Mouse (Mus musculus): ENCODE measurements around the gene Nova2. TPM values are rescaled to one million over a fixed set of nuclear protein-coding genes. Genes with fewer than 3 reads are reported as not detected.
A peak's percentile ranks its signal among the peaks of the same experiment; 100 is the strongest.

Nova2 gene
- polyA plus RNA-seq, 1 experiment: 0.06 TPM

DNA sequence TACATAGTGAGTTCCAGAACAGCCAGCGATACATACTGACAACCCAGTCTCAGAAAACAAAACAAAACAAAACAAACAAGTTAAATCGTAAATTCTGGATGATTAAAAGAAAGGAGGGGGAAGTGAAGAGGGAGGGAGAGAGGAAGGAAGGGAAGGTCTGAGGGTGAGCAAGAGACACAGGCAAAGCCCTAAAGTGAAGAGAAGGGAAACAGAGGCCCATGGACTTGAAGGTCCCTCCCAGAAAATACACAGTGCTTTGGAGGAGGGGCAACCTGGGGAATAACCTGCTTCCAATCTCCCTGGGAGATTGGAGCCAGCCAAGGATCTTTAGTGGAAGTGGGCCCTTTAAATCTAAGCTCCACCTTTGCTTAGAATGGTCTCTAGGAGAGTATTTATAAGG lies 61.4 kb downstream of the Nova2 start, which contains the start of gene Nanos2:
Gene Nanos2 (plus strand): TSS at position 301 of the 400 bp plus-strand sequence.
- Histone ChIP-seq H3K36me3 (ENCODE audit: control insufficient read depth, insufficient read depth) (no peaks in the 10 kb centered on the region), H3K79me2 (ENCODE audit: control insufficient read depth, insufficient read depth) (no peaks in the 10 kb centered on the region), H3K27me3 (ENCODE audit: control insufficient read depth, insufficient read depth, insufficient read length) (peaks cover 26% of the 10 kb centered on the region), H3ac (ENCODE audit: control insufficient read depth, insufficient read length) (no peak within 1 kb of the TSS), H3K4me2 (ENCODE audit: low read depth) (no peak within 1 kb of the TSS), H3K4me3 (no peak within 1 kb of the TSS)
- TF ChIP-seq POLR2A (IDR thresholded peaks at IDR 0.05; ENCODE audit: insufficient read length, low read depth) (no peak), TCF12 (IDR thresholded peaks at IDR 0.05; ENCODE audit: insufficient read depth, poor library complexity, severe bottlenecking) (no peak), POLR2AphosphoS2 (IDR thresholded peaks at IDR 0.05; ENCODE audit: insufficient read length, low read depth) (no peak), MYOG (IDR thresholded peaks at IDR 0.05; ENCODE audit: control insufficient read depth in 1 of 3, insufficient read depth in 1 of 3, insufficient read length in 2 of 3, low read depth in 2 of 3) (no peak), SRF (IDR thresholded peaks at IDR 0.05; ENCODE audit: control insufficient read depth, insufficient read length, low read depth) (no peak), TCF3 (IDR thresholded peaks at IDR 0.05; ENCODE audit: insufficient read length, low read depth) (no peak), REST (IDR thresholded peaks at IDR 0.05; ENCODE audit: insufficient read depth, insufficient read length) (no peak), USF1 (IDR thresholded peaks at IDR 0.05; ENCODE audit: low read depth) (no peak), CEBPB (IDR thresholded peaks at IDR 0.05; ENCODE audit: insufficient read depth, poor library complexity, severe bottlenecking) (no peak), MYOD1 (IDR thresholded peaks at IDR 0.05; ENCODE audit: control insufficient read depth in 1 of 3, insufficient read length in 2 of 3, low read depth in 2 of 3) (no peak), MAX (IDR thresholded peaks at IDR 0.05; ENCODE audit: low read depth) (no peak), E2F4 (IDR thresholded peaks at IDR 0.05; ENCODE audit: insufficient read depth) (no peak)

DNA sequence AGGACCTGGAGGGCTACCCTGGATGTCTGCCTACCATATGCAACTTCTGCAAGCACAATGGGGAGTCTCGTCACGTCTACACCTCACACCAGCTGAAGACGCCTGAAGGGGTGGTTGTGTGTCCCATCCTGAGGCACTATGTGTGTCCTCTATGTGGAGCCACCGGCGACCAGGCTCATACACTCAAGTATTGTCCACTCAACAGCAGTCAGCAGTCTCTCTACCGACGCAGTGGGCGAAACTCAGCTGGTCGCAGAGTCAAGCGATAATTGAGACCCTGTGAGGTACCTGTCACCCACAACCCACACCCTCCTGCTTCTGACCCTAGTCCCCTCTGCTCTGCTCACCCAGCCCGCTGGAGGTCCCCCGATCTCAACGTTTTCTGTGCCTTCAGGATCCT lies 62.1 kb downstream of the Nova2 start:
- H3ac ChIP-seq (ENCODE audit: control insufficient read depth, insufficient read length): no peak overlapping the region
- H3K79me2 ChIP-seq (ENCODE audit: control insufficient read depth, insufficient read depth): no peaks in the 10 kb centered on the region
- TF ChIP-seq CEBPB (IDR thresholded peaks at IDR 0.05; ENCODE audit: insufficient read depth, poor library complexity, severe bottlenecking) (no peak), MYOD1 (IDR thresholded peaks at IDR 0.05; ENCODE audit: control insufficient read depth in 1 of 3, insufficient read length in 2 of 3, low read depth in 2 of 3) (no peak), MYOG (IDR thresholded peaks at IDR 0.05; ENCODE audit: control insufficient read depth in 1 of 3, insufficient read depth in 1 of 3, insufficient read length in 2 of 3, low read depth in 2 of 3) (no peak), TCF12 (IDR thresholded peaks at IDR 0.05; ENCODE audit: insufficient read depth, poor library complexity, severe bottlenecking) (no peak), POLR2AphosphoS2 (IDR thresholded peaks at IDR 0.05; ENCODE audit: insufficient read length, low read depth) (no peak), MAX (IDR thresholded peaks at IDR 0.05; ENCODE audit: low read depth) (no peak), E2F4 (IDR thresholded peaks at IDR 0.05; ENCODE audit: insufficient read depth) (no peak), REST (IDR thresholded peaks at IDR 0.05; ENCODE audit: insufficient read depth, insufficient read length) (no peak), TCF3 (IDR thresholded peaks at IDR 0.05; ENCODE audit: insufficient read length, low read depth) (no peak), POLR2A (IDR thresholded peaks at IDR 0.05; ENCODE audit: insufficient read length, low read depth) (no peak), SRF (IDR thresholded peaks at IDR 0.05; ENCODE audit: control insufficient read depth, insufficient read length, low read depth) (no peak), USF1 (IDR thresholded peaks at IDR 0.05; ENCODE audit: low read depth) (no peak)
- H3K4me3 ChIP-seq: no peak overlapping the region
- peaks cover 26% of the 10 kb centered on the region for H3K27me3 ChIP-seq (ENCODE audit: control insufficient read depth, insufficient read depth, insufficient read length)
- no peaks in the 10 kb centered on the region for H3K36me3 ChIP-seq (ENCODE audit: control insufficient read depth, insufficient read depth)
- no peak overlapping the region for H3K4me2 ChIP-seq (ENCODE audit: low read depth)

DNA sequence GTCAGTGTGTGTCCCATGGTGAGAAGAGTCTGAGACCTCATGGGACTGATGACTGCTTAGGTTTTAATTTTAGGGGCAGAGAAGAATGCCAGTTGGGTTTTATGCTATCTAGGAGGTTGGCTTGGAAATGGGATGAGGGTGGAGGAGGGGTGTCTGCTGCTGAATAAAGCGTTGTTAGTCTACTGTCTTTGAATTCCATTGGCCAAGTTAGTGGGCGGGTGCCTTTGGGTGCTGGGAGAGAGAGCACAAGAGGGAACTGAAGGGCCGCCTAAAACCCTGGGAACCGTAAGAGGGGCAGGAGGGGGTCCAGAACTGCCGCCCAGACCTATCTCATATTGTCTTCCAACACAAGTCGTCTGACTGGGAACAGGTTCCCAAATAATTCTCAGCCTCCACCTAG lies 63.1 kb downstream of the Nova2 start:
- Histone ChIP-seq H3K36me3 (ENCODE audit: control insufficient read depth, insufficient read depth) (no peaks in the 10 kb centered on the region), H3K27me3 (ENCODE audit: control insufficient read depth, insufficient read depth, insufficient read length) (peaks cover 20% of the 10 kb centered on the region), H3ac (ENCODE audit: control insufficient read depth, insufficient read length) (no peak overlapping the region), H3K4me3 (no peak overlapping the region), H3K79me2 (ENCODE audit: control insufficient read depth, insufficient read depth) (no peaks in the 10 kb centered on the region), H3K4me2 (ENCODE audit: low read depth) (no peak overlapping the region)
- TF ChIP-seq TCF12 (IDR thresholded peaks at IDR 0.05; ENCODE audit: insufficient read depth, poor library complexity, severe bottlenecking) (no peak), TCF3 (IDR thresholded peaks at IDR 0.05; ENCODE audit: insufficient read length, low read depth) (no peak), MYOD1 (IDR thresholded peaks at IDR 0.05; ENCODE audit: control insufficient read depth in 1 of 3, insufficient read length in 2 of 3, low read depth in 2 of 3) (no peak), E2F4 (IDR thresholded peaks at IDR 0.05; ENCODE audit: insufficient read depth) (no peak), MYOG (IDR thresholded peaks at IDR 0.05; ENCODE audit: control insufficient read depth in 1 of 3, insufficient read depth in 1 of 3, insufficient read length in 2 of 3, low read depth in 2 of 3) (no peak), POLR2A (IDR thresholded peaks at IDR 0.05; ENCODE audit: insufficient read length, low read depth) (no peak), CEBPB (IDR thresholded peaks at IDR 0.05; ENCODE audit: insufficient read depth, poor library complexity, severe bottlenecking) (no peak), MAX (IDR thresholded peaks at IDR 0.05; ENCODE audit: low read depth) (no peak), REST (IDR thresholded peaks at IDR 0.05; ENCODE audit: insufficient read depth, insufficient read length) (no peak), USF1 (IDR thresholded peaks at IDR 0.05; ENCODE audit: low read depth) (no peak), POLR2AphosphoS2 (IDR thresholded peaks at IDR 0.05; ENCODE audit: insufficient read length, low read depth) (no peak), SRF (IDR thresholded peaks at IDR 0.05; ENCODE audit: control insufficient read depth, insufficient read length, low read depth) (no peak)

DNA sequence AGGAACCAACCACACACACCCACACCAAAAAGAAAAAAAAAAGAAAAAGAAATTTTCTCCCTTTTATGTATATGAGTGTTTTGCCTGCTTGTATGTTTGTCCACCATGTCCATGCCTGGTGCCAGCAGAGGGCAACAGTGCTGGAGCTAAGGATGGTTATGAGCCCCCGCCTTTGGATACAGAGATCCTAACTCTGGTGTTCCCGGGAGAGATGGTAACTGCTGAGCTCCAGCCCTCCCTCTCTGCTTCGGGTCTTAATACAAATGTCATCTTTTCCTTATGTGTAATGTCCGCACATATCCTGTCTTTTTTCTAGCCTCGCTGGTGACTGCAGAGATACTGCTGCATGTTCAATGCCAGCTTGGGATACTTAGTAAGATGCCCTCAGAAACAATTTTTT lies 64.3 kb downstream of the Nova2 start:
- TF ChIP-seq REST (IDR thresholded peaks at IDR 0.05; ENCODE audit: insufficient read depth, insufficient read length) (no peak), MYOD1 (IDR thresholded peaks at IDR 0.05; ENCODE audit: control insufficient read depth in 1 of 3, insufficient read length in 2 of 3, low read depth in 2 of 3) (no peak), TCF3 (IDR thresholded peaks at IDR 0.05; ENCODE audit: insufficient read length, low read depth) (no peak), CEBPB (IDR thresholded peaks at IDR 0.05; ENCODE audit: insufficient read depth, poor library complexity, severe bottlenecking) (no peak), MAX (IDR thresholded peaks at IDR 0.05; ENCODE audit: low read depth) (no peak), TCF12 (IDR thresholded peaks at IDR 0.05; ENCODE audit: insufficient read depth, poor library complexity, severe bottlenecking) (no peak), MYOG (IDR thresholded peaks at IDR 0.05; ENCODE audit: control insufficient read depth in 1 of 3, insufficient read depth in 1 of 3, insufficient read length in 2 of 3, low read depth in 2 of 3) (no peak), E2F4 (IDR thresholded peaks at IDR 0.05; ENCODE audit: insufficient read depth) (no peak), SRF (IDR thresholded peaks at IDR 0.05; ENCODE audit: control insufficient read depth, insufficient read length, low read depth) (no peak), POLR2A (IDR thresholded peaks at IDR 0.05; ENCODE audit: insufficient read length, low read depth) (no peak), USF1 (IDR thresholded peaks at IDR 0.05; ENCODE audit: low read depth) (no peak), POLR2AphosphoS2 (IDR thresholded peaks at IDR 0.05; ENCODE audit: insufficient read length, low read depth) (no peak)
- Histone ChIP-seq H3K27me3 (ENCODE audit: control insufficient read depth, insufficient read depth, insufficient read length) (peaks cover 11% of the 10 kb centered on the region), H3K4me3 (peak overlapping the region; percentile 41), H3ac (ENCODE audit: control insufficient read depth, insufficient read length) (no peak overlapping the region), H3K4me2 (ENCODE audit: low read depth) (peak overlapping the region; percentile 74), H3K79me2 (ENCODE audit: control insufficient read depth, insufficient read depth) (no peaks in the 10 kb centered on the region), H3K36me3 (ENCODE audit: control insufficient read depth, insufficient read depth) (no peaks in the 10 kb centered on the region)
